Mouse (Mus musculus) B cell, adult 2 months (primary cell): ENCODE results near the gene Tenm4.

Experiments
- DNase-seq, 2 experiments: peaks; one replicate each; pipeline ENCODE4 v3.0.0; 2022

Tenm4 gene

DNA sequence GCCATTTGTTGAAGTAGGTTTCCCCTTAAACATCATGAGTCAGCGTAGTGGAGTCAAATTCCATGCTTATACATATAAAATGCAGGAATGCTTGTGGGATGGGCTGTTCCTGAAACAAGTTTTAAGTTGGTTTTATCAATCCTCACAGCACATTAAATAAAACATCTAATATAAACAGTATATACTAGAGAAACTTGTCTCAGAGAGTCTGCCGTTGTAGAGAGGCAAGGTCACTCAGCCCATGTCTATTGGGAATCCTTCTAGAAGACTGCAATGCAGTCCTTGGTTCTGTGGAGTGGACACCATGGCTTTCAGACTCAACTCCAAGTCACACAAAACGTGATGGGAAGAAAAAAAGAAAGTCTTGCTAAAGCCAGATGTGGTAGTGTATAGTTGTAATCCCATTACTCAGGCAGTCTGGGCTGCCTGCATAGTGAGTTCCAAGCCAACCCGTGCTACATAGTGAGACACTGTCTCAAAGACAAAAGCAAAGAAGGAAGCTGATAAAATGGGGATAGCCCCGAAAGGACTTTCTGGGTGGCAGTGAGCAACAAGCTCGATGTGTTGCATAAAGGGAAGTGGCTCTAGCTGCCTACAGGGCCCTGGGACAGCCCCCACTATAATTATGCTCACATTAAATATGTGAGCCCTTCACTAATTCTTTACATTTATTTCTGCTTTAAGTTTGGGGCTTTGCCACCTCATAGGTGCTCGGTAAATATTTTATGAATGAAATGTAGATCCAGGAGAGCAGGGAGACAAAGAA is 707.6 kb downstream of the Tenm4 start:
- DNase-seq = peak; percentile 32 to 40

DNA sequence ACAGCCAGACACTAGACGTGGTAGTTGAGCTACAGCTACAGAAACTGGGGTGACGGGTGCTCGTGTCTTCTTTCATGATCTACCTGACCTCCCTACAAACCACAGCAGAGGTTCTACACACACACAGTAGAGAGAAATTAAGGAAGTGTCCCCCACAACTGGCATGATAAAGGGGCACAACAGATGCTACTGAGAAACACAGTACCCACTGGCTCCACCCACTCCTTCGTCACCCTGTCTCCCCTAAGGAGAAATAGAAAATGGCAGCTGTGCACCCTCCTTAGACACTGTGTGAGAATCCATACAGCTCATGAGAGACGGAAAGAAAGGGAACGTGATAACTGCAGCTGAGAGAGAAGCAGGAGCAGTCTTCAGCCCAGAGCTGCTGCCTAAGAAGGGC is 708.5 kb downstream of the Tenm4 start:
- peak; percentile 9 to 30 for DNase-seq

DNA sequence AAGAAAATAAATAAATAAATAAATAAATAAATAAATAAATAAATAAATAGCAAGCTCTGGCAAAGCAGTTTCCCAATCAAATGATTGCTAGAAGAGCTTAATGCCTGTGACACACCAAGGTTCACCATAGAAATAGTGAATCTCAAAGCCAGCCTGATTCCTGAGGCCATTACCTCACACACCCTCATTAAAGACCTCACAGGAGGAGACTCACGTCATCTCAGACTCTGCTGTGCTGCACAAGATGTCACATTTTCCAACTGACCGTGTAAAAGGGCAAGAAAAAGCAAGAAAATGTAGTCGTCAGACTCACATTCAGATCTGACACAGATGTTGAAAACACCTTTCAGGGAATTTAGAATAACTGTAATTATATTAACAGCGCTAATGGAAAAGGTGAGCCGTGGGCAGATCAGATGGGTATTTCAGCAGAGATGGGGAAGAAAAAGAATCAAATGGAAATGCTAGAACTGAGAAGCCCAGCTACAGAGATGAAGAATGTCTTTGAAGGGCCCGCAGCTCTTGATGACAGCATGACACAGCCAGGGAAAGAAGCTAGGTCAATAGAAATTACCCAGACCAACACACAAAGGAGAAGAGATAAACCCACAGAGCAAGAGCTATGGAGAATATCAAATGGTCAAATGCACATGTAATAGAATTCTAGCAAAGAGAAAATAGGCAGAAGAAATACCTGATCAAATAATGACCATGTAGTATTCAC is 709.3 kb downstream of the Tenm4 start:
- DNase-seq = no peak

DNA sequence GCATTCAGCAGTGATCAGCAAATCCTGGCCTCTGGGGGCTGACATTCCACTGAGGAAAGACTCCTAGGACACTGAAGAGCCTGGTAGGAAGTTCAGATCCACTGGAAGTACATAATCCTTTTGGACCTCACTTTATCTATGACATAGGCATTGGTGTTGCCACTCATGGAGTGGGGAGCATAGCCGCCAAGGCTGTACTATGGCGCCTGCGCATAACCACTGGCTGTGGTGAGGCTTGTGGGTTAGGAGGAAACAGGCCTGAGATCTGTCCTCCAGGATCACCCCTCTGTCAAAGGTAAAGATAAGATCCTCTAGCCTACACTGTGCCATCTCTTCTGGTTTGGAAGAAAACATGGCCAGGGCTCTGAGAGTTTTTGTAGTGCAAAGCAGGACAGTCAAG is 712.3 kb downstream of the Tenm4 start:
- DNase-seq = no peak

DNA sequence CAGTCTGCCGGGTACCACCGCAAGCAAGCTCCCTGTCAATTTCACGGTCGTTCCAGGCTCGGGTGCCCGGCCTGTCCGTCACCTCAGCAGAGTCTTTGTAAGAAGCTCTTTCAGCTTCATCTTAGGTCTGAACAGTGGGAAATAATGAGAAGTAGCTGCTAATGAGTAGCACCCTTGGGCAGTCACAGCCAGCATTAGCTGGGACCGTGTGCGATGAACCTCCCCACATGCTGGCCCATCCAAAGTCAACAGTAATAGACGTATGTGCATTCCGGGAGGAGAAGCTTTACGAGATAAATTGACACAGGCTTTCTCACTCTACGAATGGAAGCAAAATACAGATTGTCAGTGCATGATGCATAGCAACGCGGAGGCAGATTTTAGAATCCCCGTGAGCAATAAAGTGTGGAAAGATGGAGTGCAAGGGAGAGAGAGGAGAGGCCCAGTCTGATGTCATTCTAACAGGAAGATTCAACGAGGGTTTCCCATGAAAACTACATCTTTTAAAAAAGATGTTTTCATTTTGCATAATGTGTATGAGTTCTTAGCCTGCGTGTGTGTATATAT is 716.1 kb downstream of the Tenm4 start:
- DNase-seq = no peak

DNA sequence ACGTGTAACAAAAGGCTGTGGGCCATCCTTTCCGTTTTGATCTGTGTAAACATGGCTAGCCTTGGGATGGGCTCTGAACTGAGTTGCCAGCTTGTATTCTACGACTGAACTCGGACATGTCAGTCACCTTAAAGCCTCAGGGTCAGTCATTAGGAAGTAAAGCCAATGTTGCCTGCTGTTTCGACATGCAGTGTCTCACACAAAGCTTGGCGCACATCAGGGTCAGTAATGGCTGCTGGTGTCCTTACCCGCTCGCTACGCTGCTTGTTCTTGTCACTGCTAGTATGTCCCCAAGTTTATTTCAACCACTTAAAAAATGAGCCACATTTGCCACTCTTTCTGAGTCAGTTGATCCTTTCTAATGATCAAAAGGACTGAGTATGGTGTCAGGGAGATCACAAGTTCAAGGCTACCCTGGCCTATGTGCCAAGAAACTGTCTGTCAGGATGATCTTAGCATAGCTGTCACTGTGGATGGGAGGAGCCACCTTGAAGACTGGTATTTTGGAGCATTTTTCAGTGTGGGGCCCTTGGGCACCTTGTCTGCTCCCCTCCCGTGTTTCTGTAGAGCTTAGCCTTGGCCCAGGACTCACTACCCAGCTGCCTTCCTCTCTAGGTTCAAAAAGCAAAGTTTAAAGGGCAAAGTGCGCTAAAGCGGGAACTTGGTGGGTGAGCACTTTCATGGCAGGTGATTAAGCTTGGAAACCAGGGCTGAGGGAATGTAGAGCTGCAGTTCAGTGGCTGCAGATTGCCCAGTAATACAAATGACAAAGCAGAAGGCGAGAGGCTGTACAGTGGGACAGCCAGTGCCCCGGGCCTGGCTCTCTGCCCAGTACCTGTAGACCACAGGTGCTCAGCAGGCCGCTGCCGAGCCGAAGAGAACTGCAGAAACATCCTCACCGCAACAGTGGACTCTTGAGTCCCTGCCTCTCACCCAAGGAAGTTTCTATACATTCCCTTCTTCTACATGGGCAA is 718.3 kb downstream of the Tenm4 start:
- DNase-seq = no peak

DNA sequence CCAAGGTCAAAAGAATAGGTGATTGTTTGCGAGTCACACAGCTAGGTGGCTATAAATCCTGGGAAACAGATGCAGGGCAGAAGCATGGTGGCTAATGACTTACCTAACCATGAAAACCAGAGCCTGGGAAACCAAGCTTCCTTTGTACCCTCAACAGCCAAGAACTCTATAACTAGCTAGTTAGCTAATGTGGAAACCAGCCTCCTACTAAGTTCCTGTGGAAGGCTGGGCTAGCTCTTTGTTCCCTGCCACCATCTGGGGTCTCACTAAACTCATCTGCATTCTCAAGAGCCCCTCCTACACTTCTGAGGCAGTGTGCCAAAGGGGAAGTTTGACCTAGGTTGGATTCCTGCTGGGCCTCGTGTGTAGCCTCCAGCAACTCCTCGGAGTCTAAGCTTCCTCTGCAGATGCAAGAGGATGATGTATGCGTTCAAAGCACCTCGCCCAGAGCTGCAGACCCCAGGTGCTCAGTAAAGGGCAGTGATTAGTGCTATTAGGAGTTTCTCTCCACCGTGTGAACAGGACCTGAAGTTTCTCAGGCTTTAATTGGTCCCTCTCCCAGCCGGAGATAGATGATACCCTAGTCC is 719.1 kb downstream of the Tenm4 start:
- no peak for DNase-seq

DNA sequence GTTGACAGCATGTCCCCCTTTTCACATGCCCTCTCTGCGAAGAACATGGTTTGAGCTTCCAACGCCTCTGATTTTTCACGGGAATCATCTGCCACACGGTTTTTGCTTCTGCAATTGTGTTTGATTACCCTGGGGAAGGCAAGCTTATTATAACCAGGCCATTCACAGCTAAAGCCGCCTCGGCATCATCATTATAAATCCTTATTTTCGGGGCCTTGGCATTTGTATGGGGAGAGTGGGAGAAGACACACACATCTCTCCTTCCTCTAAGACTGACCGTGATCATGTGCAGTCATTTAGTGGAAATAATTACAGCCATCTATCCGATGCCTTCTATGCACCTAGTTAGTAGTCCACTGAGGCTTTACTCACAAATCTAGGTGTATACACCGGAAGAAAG is 719.9 kb downstream of the Tenm4 start:
- no peak for DNase-seq

DNA sequence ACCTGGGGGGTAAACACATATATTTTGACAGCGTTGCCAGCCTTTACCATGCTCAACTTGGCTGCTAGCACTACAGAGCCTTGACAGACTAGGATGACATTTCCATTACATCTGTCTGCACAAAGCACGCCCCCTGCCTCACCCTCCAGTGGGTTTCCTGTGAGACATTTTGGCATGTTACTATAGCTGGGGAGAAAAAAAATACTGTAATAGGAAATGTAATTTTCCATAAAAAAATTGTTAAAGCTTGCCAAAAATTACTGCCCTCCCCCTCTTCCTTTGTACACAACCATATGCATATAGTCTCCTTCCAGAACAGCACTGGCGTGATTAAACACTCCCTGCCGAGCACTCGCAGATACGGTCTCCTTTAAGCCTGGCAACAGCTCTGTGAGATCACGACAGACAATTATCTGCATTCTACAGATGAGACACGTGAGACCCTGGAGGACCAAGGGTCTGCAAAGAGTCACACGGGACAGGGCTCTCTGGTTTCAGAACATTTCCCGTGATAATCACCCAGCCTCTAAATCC is 728.1 kb downstream of the Tenm4 start:
- DNase-seq = no peak

DNA sequence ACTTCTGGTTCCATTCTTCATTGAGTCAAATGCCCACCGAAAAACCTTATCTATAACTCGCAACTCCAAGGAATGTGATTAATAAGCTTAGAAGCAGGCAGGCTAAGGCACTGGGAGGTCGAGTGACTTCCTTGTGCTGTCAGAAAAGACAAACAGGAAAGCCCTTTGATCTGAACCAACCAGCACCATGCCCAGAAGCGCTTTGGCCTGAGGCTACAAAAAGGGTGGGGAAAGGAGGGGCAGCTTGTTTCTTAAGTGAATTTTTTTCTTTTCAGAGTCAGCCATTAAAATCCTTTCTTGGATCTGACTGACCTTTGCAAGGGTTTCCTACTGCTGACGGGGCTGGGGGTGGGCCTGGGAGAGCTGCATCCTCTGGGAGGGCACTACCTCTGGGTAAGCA is 731.1 kb downstream of the Tenm4 start:
- DNase-seq = no peak

DNA sequence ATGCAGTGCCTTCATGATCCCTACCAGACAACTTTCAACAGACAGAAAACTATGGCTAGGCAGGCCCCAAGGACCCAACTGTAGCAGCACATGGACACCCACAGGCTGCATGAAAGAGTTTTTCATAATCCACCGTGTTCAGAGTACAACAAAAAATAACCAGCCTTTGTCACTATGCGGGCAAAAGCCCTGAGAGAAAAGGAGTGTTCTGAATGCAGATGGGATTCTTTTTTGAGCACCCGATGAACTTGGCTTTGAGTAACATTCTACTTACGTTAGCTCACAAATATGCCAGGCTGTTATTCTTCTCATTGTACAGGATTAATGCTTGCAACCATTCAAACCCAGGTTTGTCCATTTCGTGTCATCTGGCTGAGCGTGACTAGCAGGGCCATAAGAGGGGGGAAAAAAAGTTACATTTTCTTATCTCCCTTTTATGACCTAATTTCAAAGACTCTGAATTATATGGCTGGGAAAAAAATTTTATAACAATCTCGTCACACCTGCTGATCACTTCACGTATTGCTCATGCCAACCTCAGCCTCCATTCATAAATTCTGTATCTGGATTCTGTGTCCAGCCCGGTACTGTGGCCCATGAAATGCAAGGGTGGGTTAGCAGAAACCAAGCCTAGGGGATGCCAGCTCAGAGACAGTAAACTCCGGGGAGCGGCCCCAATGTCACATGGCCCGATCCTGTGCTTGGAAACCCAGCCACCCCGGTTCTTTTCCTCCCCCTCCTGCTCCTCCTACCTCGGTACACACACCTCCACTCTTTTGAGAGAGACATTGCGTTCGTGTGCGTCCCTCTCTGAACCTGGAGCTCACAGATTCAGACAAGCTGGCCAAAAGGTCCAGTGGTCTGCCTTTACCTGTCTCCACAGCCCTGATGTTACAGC is 732.3 kb downstream of the Tenm4 start:
- DNase-seq = no peak

DNA sequence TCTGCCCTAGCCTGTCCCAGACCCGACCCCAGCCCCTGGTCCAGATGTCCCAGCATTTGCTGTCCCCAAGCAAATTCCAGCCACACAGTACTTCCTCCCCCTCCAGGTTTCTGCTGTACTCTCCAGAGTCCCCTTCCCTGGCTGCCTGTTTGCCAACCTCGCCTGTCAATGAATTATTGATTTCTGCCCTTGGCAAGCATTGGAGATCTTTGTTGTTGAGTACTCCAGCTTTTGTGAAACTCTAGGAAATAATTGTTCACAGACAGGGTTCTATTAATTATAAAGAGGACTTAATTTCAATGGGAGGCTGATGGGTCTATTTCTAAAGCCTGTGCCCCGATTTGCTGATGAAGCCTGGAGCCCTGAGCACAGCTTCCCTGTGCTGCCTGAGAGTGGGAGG is 733.4 kb downstream of the Tenm4 start:
- DNase-seq = no peak

DNA sequence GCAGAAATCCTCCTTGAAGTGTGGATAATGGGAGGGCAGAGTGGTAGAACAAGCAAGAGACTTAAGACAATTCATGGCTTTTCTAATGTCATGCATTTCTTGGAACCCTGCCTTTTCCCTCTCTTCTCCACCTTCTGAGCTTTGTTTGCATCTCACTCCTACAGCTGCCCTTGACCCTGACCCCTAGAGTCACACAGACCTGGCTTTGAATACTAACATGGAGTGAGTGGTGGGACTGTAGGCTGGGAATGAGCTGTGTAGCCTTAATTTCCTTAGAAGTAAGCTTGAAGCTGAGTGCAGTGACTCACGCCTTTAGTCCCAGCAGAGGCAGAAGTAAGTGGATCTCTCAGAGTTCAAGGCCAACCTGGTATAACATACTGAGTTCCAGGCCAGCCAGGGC is 733.9 kb downstream of the Tenm4 start:
- DNase-seq = no peak

DNA sequence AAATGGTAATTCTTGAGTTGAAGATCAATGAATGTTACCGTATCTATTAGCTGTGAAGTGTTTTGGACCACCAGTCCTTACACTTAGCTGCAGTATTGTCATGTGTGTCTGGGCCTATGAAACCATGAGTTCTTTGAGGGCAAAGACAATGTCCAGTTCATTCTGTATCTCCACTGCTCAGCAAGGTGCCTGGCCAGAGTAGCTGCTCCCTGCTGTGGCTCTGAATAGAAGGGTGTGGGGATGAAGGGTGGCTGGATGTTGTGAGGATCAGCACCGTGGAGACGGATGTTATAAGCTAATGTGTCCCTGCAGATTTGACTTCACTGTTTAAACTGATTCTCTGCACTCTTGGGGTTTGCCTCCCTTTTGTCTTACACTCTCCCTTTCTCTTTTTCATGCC is 734.4 kb downstream of the Tenm4 start:
- no peak for DNase-seq

DNA sequence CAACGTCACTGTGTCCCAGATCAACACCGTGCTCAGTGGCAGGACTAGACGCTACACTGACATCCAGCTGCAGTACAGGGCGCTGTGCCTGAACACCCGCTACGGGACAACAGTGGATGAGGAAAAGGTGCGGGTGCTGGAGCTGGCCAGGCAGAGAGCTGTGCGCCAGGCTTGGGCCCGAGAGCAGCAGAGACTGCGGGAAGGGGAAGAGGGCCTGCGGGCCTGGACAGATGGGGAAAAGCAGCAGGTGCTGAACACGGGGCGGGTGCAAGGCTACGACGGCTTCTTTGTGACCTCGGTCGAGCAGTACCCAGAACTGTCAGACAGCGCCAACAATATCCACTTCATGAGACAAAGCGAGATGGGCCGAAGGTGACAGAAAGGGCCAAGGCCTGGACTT is 735.2 kb downstream of the Tenm4 start:
- DNase-seq = no peak

DNA sequence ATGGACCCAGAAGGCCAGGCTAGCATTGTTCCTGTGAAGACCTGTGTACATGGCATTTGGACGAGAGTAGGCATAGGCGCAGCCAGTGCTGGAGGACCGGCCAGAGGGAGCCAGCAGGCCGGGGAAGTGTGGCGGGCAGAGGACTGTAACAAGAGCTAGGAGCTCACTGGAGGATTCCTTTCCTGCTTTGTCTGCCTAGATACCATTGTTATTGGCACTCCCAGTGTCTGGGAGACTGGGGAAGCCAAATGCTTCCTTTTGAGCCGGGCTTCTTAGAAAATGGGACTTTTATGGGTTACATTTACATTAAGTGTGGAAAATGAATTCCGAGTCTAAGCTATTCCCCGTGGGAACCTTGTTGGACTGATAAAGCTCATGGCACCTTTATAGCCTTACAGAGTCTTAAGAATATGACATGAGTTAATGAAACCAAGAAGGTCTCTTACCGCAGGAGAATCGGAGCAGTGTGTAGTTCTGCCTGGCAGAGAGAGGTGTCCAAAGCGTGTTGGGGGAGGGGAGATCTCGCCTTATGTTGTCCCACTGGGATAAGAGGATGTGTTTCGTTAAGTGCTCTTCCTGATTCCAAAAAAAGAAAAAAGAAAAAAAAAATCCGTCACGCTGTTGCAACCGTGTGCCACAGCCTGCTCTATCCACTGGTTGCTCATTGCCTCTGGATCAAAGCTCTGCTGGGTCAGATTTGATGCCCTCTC is 737.1 kb downstream of the Tenm4 start:
- DNase-seq = no peak

DNA sequence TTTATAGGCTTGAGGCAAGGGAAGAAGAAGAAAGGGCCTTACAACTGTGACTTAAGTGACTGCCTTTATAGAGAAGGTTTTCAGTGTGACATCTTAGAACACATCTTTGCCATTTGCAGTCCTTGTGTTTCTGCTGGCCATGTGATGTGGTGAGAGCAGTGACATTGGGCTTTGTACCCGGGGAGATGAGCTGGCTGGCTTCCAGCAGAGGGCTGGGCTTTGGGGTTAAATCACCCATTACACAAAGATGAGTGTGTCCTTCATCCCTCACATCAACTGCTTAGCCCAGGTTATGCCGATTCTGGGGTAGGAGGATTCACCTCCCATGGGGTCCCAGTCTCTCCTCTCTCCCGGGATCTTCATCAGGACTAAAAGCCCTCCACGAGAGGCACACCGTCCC is 738.8 kb downstream of the Tenm4 start:
- DNase-seq = no peak

DNA sequence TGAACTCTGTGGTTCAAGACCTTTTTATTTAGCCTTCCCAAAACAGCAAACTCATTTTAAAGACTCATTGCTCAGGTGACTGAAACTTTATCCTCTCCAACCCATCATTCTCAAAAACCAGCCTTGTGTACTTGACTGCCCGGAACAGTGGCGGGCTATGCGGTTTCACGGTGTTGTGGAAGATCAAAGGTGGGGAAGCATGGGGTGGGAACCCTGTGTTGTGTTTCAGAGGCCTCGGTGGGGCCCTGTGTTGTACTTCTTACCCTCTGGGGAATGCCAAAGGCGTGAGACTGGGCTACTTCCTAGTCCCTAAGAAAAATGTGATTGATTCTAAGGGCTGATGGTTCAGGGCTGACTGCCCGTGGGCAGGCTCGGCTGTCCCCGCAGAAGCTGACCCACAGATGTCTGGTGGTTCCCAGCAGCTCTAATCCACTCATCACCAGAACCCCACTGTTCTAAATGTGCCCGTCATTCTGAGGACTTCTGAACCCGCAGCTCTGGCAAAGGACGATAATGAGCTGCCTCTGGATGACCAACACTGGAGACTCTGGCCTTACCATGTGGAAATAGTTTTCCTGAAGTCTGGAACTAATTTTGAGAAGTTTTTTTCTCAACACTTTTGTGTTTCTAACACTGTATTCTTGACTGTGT is 739.4 kb downstream of the Tenm4 start:
- DNase-seq = no peak

DNA sequence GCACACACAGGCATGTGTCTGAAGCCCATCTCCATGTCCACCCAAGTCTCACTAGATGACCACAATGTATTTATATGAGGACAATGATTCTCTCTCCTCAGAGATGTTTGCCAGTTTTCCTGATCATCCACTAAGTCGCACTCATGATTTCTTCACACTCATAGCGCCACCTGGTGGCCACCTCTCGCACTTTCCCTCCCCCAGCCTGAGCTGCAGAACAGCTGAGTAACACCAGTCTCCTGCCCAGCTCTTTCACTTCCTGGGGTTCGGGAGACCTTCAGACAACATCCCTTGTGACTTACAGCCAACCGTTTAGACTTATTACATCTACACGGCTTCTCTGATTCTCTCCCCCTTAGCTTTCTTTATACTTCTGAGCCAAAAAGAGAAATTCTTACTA is 743.0 kb downstream of the Tenm4 start:
- peak; percentile 81 for DNase-seq

DNA sequence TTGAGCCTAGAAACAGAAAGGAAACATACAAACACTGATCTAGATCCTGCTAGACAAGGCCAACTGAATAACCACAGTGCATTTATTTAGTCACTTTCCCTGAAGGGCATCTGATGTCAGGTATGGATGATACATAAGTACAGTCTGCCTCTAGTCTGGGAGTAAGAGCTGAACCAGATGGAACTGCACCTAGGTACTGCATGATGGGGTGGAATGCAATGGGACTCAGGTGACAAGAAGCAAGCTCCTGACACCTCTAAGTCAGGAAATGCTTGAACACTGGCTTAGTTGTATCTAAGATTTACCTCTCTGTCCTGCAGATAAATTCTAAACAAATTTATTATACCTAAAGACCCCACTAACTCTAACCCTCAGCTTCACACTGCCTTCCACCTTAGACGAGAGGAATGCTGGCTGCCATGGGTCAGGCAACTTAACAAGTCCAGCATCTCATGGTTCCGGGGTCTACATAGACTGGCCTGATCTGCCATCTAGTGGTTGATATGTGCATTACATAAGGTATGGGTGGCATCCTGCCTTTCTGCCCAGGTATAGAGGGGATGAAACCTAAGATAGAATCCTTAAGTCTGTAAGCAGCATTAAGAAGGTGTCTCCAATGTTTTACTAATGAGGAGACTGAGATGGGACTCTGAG is 744.5 kb downstream of the Tenm4 start:
- peak; percentile 65 for DNase-seq
